In genomic region chr9:118958802-118959201, GRCm38 (mm10) we compare ENCODE assay signal across 9 mouse cellular contexts. TPM values are rescaled to one million over a fixed set of nuclear protein-coding genes. Genes with fewer than 3 reads are reported as not detected.
A peak's percentile ranks its signal among the peaks of the same experiment; 100 is the strongest.
DNase-seq lines count a peak whose midpoint lies in the region; ATAC-seq and TF ChIP-seq lines count a peak whose summit lies in the region.
"Had no signal": no experiment of that assay in that cellular context is flagged by ENCODE, and none has a peak within 500 bp of the region (broad histone marks: within the 10 kb centered on the region; RNA-seq: fewer than 3 reads in every experiment).

No protein-coding gene starts in this region.

- no peak for ATAC-seq in hindbrain, postnatal 0 days
- no peak for ATAC-seq in liver, postnatal 0 days
- no peak for ATAC-seq in midbrain, embryonic 16.5 days

- H3K27ac ChIP-seq in hindbrain, embryonic 10.5 days = peak overlapping the region; percentile 31; the same call in 1 of the 2 replicates
- H3K27ac ChIP-seq in hindbrain, postnatal 0 days = no peak overlapping the region
- 0 out of 2 replicates have a peak overlapping the region, but pooled peaks have one; percentile 41 for H3K27ac ChIP-seq in liver, postnatal 0 days (ENCODE audit: low read depth)
- H3K27ac ChIP-seq in midbrain, embryonic 16.5 days (ENCODE audit: low read length) = no peak overlapping the region

- no peak overlapping the region for H3K4me2 ChIP-seq in hindbrain, postnatal 0 days (ENCODE audit: low read depth, low read length)
- H3K4me2 ChIP-seq in liver, postnatal 0 days (ENCODE audit: low read depth, low read length) = no peak overlapping the region
- no peak overlapping the region for H3K4me2 ChIP-seq in midbrain, embryonic 16.5 days (ENCODE audit: low read length)

- no peak for TF ChIP-seq EP300 in liver, postnatal 0 days (IDR thresholded peaks at IDR 0.05; ENCODE audit: low read depth)

- WGBS in hindbrain, embryonic 10.5 days = 87% methylated on average over 7 of the region's 7 CpGs
- 78% methylated on average over 7 of the region's 7 CpGs for WGBS in hindbrain, postnatal 0 days
- WGBS in liver, postnatal 0 days (ENCODE audit: insufficient replicate concordance) = 60% methylated on average over 7 of the region's 7 CpGs
- WGBS in midbrain, embryonic 16.5 days = 87% methylated on average over 7 of the region's 7 CpGs

- H3K9me3 ChIP-seq in hindbrain, embryonic 10.5 days = no peaks in the 10 kb centered on the region
- no peaks in the 10 kb centered on the region for H3K9me3 ChIP-seq in hindbrain, postnatal 0 days (ENCODE audit: low read length)
- H3K9me3 ChIP-seq in liver, postnatal 0 days (ENCODE audit: low read length) = no peaks in the 10 kb centered on the region
- H3K9me3 ChIP-seq in midbrain, embryonic 16.5 days (replicated peaks; ENCODE audit: control insufficient read depth, low read length, poor library complexity, severe bottlenecking) = no peaks in the 10 kb centered on the region

- no peak for DNase-seq in hindbrain, embryonic 10.5 days (ENCODE audit: low spot score)
- DNase-seq in hindbrain, postnatal 0 days (ENCODE audit: low spot score) = no peak
- DNase-seq in adrenal gland, postnatal 36 days = peak; percentile 47 to 56
- DNase-seq in kidney, adult 11 months = peak; percentile 53
- DNase-seq in liver, postnatal 0 days = peak; percentile 42
- DNase-seq in frontal cortex, postnatal 36 days (ENCODE audit: low spot score in 2 of 2) = no peak
- DNase-seq: cerebellum, postnatal 36 days; thymus, adult 2 months had no signal

- no peak overlapping the region for H3K4me3 ChIP-seq in hindbrain, embryonic 10.5 days
- no peak overlapping the region for H3K4me3 ChIP-seq in hindbrain, postnatal 0 days (ENCODE audit: low read length)
- no peak overlapping the region for H3K4me3 ChIP-seq in liver, postnatal 0 days (ENCODE audit: low read depth, low read length)
- H3K4me3 ChIP-seq in midbrain, embryonic 16.5 days (ENCODE audit: low read depth, low read length) = no peak overlapping the region

- no peak for TF ChIP-seq CTCF in hindbrain, postnatal 0 days (IDR thresholded peaks at IDR 0.05; ENCODE audit: low read depth)
- TF ChIP-seq CTCF in liver, postnatal 0 days (IDR thresholded peaks at IDR 0.05; ENCODE audit: low read depth) = no peak

- no peaks in the 10 kb centered on the region for H3K27me3 ChIP-seq in hindbrain, embryonic 10.5 days (ENCODE audit: insufficient read depth, poor library complexity, severe bottlenecking)
- H3K27me3 ChIP-seq in hindbrain, postnatal 0 days (ENCODE audit: insufficient read depth, low read length) = no peaks in the 10 kb centered on the region
- H3K27me3 ChIP-seq in liver, postnatal 0 days (ENCODE audit: insufficient read depth, low read length) = no peaks in the 10 kb centered on the region
- no peaks in the 10 kb centered on the region for H3K27me3 ChIP-seq in midbrain, embryonic 16.5 days (ENCODE audit: control insufficient read depth, insufficient read depth, low read depth, low read length)

- peaks cover 7% of the 10 kb centered on the region; the same call in 1 of the 2 replicates for H3K36me3 ChIP-seq in hindbrain, embryonic 10.5 days
- no peaks in the 10 kb centered on the region for H3K36me3 ChIP-seq in hindbrain, postnatal 0 days (ENCODE audit: insufficient read depth, low read length)
- no peaks in the 10 kb centered on the region for H3K36me3 ChIP-seq in liver, postnatal 0 days (replicated peaks; ENCODE audit: insufficient read depth, low read length)
- H3K36me3 ChIP-seq in midbrain, embryonic 16.5 days (ENCODE audit: control insufficient read depth, insufficient read depth, low read length) = no peaks in the 10 kb centered on the region

- H3K4me1 ChIP-seq in hindbrain, embryonic 10.5 days (replicated peaks) = peaks cover 23% of the 10 kb centered on the region
- H3K4me1 ChIP-seq in hindbrain, postnatal 0 days (ENCODE audit: insufficient read depth, low read length) = no peaks in the 10 kb centered on the region
- H3K4me1 ChIP-seq in liver, postnatal 0 days (ENCODE audit: insufficient read depth) = peaks cover 6% of the 10 kb centered on the region
- no peaks in the 10 kb centered on the region for H3K4me1 ChIP-seq in midbrain, embryonic 16.5 days (ENCODE audit: control insufficient read depth, insufficient read depth, low read length)

- no peak overlapping the region for H3K9ac ChIP-seq in hindbrain, postnatal 0 days (replicated peaks; ENCODE audit: low read length)
- H3K9ac ChIP-seq in liver, postnatal 0 days (replicated peaks) = no peak overlapping the region
- H3K9ac ChIP-seq in midbrain, embryonic 16.5 days (ENCODE audit: low read depth, low read length) = no peak overlapping the region

RNA-seq across cellular contexts. Expression of gene Ctdspl, which starts 32.5 kb away (rescaled TPM):
- polyA plus RNA-seq in hindbrain, embryonic 10.5 days (2016; fragmentation: Nextera tagmentation; extraction: Ambion mirVana) = 6.8 and 8.3 TPM in 2 replicates
- total RNA-seq in hindbrain, postnatal 0 days (2014; rRNA removed) = 7.6 and 8.4 TPM in 2 replicates
- polyA plus RNA-seq in hindbrain, postnatal 0 days (2015; fragmentation: Nextera tagmentation; extraction: Ambion mirVana) = 5.5 and 7.0 TPM in 2 replicates
- total RNA-seq in adrenal gland, postnatal 36 days (2021) = 10 to 100 TPM; 30.4 to 32.8 TPM
- polyA plus RNA-seq in liver, postnatal 0 days (2015; fragmentation: Nextera tagmentation; extraction: Ambion mirVana) = 2.2 and 2.4 TPM in 2 replicates
- polyA plus RNA-seq in midbrain, embryonic 16.5 days (2015; fragmentation: Nextera tagmentation; extraction: Ambion mirVana) = 8.8 and 10.9 TPM in 2 replicates

Comparison
In these comparisons a context has a peak if more than half of its experiments do, and no peak if none do; other contexts are left out.
1. H3K27ac ChIP-seq: peak in hindbrain, embryonic 10.5 days (single experiment) and liver, postnatal 0 days (single experiment); none in hindbrain, postnatal 0 days (single experiment) and midbrain, embryonic 16.5 days (single experiment).
2. DNase-seq: peak in adrenal gland, postnatal 36 days (2 of 2), kidney, adult 11 months (single experiment) and liver, postnatal 0 days (single experiment); none in hindbrain, embryonic 10.5 days (single experiment), hindbrain, postnatal 0 days (single experiment) and frontal cortex, postnatal 36 days (0 of 2).